Mouse (Mus musculus): ENCODE data around the gene Rnf157. TPM values are rescaled to one million over a fixed set of nuclear protein-coding genes. Genes with fewer than 3 reads are reported as not detected.
"Not testable (repeated sequence)": the region's sequence is repeated elsewhere in the genome, so short reads cannot be mapped to it uniquely, and the experiment has no call there.

The Rnf157 gene
- total RNA-seq, 2 experiments from 2014 or later, result 228 to 235 TPM

GRCm38 (mm10) chr11:116396934-116397330 is 15.9 kb downstream of the Rnf157 start:
- intact Hi-C loops (cut with DNase I), result no loop called here
- no peak for DNase-seq (ENCODE audit: low spot score in 2 of 2)

DNA sequence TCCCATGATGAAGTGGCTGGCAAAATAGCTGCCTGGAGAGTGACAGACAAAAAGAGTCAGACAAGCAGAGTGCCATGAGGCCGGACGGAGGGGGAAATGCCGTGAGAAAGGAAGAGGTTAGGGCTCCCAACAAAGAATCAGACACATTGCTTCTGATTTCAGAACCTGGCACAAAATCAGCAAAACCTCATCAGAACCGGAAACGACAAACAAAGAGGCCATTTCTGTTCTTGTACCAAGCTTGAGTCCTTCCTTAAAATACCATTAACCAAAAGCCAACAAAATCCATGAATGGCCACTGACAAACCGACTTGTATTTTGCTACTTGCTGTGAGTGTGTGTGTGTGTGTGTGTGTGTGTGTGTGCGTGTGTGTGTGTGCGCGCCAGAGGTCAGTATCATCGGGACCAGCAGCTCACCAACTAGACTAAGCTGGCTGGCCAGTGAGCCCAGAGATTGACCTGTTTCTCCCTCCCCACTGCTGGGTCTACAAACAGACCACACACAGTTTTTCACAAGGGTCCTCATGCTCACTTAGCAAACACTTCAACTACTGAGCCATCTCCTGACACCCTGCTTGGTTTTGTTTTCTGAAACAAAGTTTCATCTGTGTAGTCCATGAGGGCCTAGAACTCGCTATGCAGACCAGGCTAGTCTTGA is 16.4 kb downstream of the Rnf157 start:
- DNase-seq (ENCODE audit: low spot score in 2 of 2), result no peak
- intact Hi-C loops (cut with DNase I), result no loop called here

DNA sequence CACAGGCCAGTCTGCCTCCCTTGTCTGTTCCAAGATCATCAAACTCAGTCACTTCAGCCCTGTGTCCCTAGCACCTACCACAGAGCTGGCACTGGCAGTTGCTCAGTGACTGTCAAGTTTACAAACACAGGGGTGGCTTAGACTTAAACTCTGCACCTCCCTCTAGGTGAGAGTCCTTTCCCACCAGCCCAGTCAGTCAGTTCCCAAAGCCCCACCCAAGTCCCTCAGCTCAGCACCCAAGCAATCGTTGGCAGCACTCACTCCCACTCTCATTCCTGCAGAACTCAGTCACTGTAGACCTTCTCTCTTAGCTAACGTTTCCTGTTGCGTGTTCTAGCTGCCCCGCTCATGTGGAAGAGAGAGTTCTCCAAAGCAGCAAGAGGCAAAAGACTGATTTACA is 18.1 kb downstream of the Rnf157 start:
- DNase-seq (ENCODE audit: low spot score in 2 of 2), result no peak
- intact Hi-C loops (cut with DNase I), result no loop called here

- DNase-seq (ENCODE audit: low spot score in 2 of 2), result peak; percentile 34 to 49
- intact Hi-C loops (cut with DNase I), result no loop called here
Measured at GRCm38 (mm10) chr11:116388841-116389480, 23.9 kb downstream of the Rnf157 start.

- intact Hi-C loops (cut with DNase I), result no loop called here
- no peak for DNase-seq (ENCODE audit: low spot score in 2 of 2)
Measured at GRCm38 (mm10) chr11:116387086-116388071, 25.5 kb downstream of the Rnf157 start.

DNA sequence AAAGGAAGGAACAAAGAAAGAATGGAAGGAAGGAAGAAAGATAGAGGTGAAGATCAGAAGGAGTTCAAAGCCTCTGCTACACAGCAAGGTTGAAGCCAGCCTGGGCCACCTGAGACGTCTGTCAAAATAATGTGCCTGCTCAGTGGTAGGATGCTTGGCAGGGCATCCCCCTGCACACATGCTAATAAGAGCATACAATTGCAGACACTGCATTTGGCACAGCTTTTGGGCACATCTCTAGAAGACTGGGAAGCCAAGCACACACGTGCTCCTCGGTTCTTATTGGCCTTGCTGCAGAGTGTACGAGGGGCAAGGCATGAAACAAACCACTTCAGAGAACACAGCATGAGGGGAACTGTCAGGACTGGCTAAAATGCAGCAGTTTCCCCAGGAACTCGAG is 26.8 kb downstream of the Rnf157 start:
- intact Hi-C loops (cut with DNase I), result no loop called here

DNA sequence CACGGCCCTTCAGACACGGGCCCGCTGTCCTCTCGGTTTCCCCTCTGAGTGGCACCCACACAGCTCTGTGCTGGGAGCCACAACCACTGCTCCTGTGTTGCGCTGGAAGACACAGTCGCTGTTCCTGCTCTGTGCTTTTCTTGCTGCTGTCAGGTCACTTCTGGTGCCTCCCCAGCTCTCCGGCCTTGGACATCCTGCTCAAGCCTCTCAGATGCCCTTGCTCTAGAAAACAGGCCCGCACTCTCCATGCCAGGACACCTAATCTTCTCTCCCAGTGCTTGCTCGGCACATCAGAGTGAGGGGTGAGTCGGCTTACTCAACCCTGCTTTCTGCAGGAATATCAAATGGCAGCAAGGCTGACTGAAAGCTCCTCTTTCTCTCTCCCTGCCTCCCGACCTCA is 28.7 kb downstream of the Rnf157 start:
- intact Hi-C loops (cut with DNase I), result no loop called here
- no peak for DNase-seq (ENCODE audit: low spot score in 2 of 2)

More for the DNA sequence above, 26.8 kb downstream of the Rnf157 start:
- no peak for DNase-seq (ENCODE audit: low spot score in 2 of 2)

GRCm38 (mm10) chr11:116383070-116383469 is 29.8 kb downstream of the Rnf157 start:
- DNase-seq (ENCODE audit: low spot score in 2 of 2); intact Hi-C loops (cut with DNase I): not testable (repeated sequence)

- no peak for DNase-seq (ENCODE audit: low spot score in 2 of 2)
- intact Hi-C loops (cut with DNase I), result no loop called here
Measured at GRCm38 (mm10) chr11:116380767-116381166, 32.1 kb downstream of the Rnf157 start.

GRCm38 (mm10) chr11:116379530-116379929 is 33.3 kb downstream of the Rnf157 start:
- intact Hi-C loops (cut with DNase I), result no loop called here
- DNase-seq (ENCODE audit: low spot score in 2 of 2), result no peak

DNA sequence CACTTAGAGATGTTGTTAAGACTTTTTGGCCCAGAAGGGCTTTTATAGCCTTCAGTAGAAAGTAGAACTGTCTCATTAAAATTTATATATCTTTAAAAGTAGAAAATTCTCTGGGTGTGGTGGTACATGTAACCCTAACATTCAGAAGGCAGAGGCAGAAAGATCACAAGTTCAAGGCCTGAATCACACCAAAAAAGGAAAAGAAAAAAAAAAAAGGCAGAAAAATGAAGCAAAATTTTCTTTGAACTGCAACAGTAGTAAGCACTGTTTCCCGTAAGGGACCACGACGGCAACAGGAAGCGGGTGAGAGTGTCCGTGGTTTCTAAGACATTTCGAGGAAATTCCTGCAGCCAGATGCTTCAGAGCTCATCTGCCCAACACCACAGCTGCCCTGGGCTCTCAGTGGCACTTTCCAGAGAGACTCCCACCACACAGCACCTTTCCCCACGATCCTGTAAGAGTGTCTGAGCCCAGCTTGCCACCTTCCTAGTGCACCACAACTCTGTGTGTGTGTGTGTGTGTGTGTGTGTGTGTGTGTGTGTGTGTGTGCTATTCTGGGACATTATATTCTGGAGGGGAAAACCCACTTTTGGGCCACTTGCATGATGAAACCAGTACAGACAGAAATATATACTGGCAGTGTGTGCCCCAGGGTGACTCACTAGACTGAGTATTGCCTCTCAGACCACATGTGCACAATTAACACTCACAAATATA is 35.7 kb downstream of the Rnf157 start:
- intact Hi-C loops (cut with DNase I), result no loop called here
- DNase-seq (ENCODE audit: low spot score in 2 of 2), result no peak

- intact Hi-C loops (cut with DNase I), result loop anchor here (2.0 kb wide), 1 partner anchor 53 kb away; no protein-coding TSS in a partner anchor
- DNase-seq (ENCODE audit: low spot score in 2 of 2), result no peak
Measured at GRCm38 (mm10) chr11:116371894-116372450, 40.9 kb downstream of the Rnf157 start.

- DNase-seq (ENCODE audit: low spot score in 2 of 2), result no peak
- intact Hi-C loops (cut with DNase I), result loop anchor here (2.0 kb wide), 1 partner anchor 51 kb away; no protein-coding TSS in a partner anchor
Measured at GRCm38 (mm10) chr11:116369633-116370032, 43.2 kb downstream of the Rnf157 start.

GRCm38 (mm10) chr11:116369051-116369450 is 43.8 kb downstream of the Rnf157 start:
- no peak for DNase-seq (ENCODE audit: low spot score in 2 of 2)
- intact Hi-C loops (cut with DNase I), result no loop called here

DNA sequence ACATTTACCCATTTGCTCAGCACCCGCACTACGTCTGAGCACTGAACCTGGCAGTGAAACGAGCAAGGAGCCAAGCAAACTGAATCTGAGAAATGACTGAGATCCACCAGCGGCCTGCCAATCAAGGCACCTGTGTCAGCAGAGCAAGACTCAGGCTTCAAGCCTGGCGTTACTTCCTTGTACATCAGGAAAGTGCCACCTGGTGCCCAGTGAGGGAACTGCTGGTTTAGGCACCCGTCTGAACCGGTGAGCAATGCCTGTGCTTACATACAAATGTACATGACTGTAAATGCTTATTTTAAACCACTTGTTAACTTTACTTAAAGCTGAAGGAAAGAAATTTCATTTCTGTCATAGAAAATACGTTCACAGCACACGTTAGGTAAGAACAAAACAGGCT is 44.7 kb downstream of the Rnf157 start:
- intact Hi-C loops (cut with DNase I), result no loop called here
- DNase-seq (ENCODE audit: low spot score in 2 of 2), result peak; percentile 85 to 87

GRCm38 (mm10) chr11:116366647-116367046 is 46.2 kb downstream of the Rnf157 start:
- DNase-seq (ENCODE audit: low spot score in 2 of 2), result no peak
- intact Hi-C loops (cut with DNase I), result no loop called here

DNA sequence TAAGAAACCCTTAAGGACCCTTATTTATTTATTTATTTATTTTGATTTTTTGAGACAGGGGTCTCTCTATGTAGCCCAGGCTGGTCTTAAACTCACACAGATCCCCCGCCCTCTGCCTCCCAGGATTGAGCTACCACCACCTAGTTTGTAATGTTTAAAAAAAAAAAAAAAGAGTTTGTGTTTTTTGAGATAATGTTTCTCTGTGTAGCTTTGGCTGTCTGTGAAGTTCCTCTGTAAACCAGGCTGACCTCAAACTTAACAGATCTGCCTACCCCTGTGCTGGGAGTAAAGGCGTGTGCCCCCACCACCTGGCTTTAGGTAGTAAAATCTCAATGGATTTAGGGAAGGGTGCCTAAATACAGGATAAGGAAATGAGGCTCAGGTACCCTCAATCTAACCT is 46.7 kb downstream of the Rnf157 start:
- intact Hi-C loops (cut with DNase I), result no loop called here
- DNase-seq (ENCODE audit: low spot score in 2 of 2), result no peak

DNA sequence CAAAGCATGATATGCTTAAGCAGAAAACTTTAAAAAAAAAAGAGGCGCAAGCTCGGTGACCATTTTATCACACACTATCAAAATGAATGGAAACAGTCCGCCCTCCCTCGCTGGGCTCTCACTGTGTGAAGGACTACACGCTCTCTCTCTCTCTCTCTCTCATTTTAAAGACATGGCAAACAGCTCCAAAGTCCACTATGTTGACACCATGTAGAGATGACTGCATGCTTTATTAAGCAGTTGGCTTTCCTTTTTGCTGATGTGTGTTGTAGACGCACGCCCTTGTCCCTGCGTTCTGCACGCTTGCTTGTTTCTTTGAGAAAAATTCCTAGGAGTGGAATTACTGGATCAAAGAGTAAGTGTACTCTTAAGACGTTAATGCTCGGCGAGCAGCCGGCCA is 47.4 kb downstream of the Rnf157 start:
- intact Hi-C loops (cut with DNase I), result no loop called here

DNA sequence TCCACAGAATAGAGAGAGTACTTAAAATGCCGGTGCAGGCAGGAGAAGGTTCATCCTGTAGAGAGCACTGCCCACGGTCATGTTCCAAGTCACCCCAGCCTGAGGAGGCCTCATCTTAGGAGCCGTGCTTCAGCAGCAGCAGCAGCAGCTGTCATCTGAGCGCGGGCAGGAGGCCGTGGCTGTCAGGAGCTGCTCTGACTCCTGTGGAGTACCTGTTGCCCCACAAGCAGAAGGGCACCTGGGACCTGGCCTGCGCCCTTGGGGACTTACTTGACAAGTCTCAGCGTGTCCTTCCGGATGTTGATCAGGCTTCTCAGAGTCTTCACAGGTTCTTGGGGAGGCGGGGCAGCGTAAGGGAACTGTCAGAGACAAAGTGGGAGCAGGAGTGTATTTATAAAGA is 50.8 kb downstream of the Rnf157 start:
- intact Hi-C loops (cut with DNase I), result no loop called here
- DNase-seq (ENCODE audit: low spot score in 2 of 2), result no peak

More for the DNA sequence above, 47.4 kb downstream of the Rnf157 start:
- no peak for DNase-seq (ENCODE audit: low spot score in 2 of 2)
